Mouse (Mus musculus): ENCODE data around the gene Olfr1417. TPM values are rescaled to one million over a fixed set of nuclear protein-coding genes. Genes with fewer than 3 reads are reported as not detected.

The Olfr1417 gene
- polyA plus RNA-seq, 1 experiment from 2014 or later: 0.38 TPM

GRCm38 (mm10) chr19:11846333-11846732 is 7.3 kb upstream of the Olfr1417 start:
- H3K27me3 ChIP-seq (ENCODE audit: control insufficient read depth, insufficient read depth, low read depth, low read length): no peaks in the 10 kb centered on the region
- no peak for ATAC-seq
- no peak overlapping the region for H3K4me3 ChIP-seq (ENCODE audit: low read depth, low read length)
- no peaks in the 10 kb centered on the region for H3K4me1 ChIP-seq (ENCODE audit: control insufficient read depth, insufficient read depth, low read length)
- 89% methylated on average over 4 of the region's 4 CpGs for WGBS
- H3K4me2 ChIP-seq (ENCODE audit: low read length): no peak overlapping the region
- H3K27ac ChIP-seq (ENCODE audit: low read length): no peak overlapping the region
- no peaks in the 10 kb centered on the region for H3K9me3 ChIP-seq (replicated peaks; ENCODE audit: control insufficient read depth, low read length, poor library complexity, severe bottlenecking)
- no peaks in the 10 kb centered on the region for H3K36me3 ChIP-seq (ENCODE audit: control insufficient read depth, insufficient read depth, low read length)
- H3K9ac ChIP-seq (ENCODE audit: low read depth, low read length): no peak overlapping the region

GRCm38 (mm10) chr19:11823346-11824065 is 15.5 kb downstream of the Olfr1417 start:
- no peak for ATAC-seq
- no peak overlapping the region for H3K9ac ChIP-seq (ENCODE audit: low read depth, low read length)
- no peaks in the 10 kb centered on the region for H3K27me3 ChIP-seq (ENCODE audit: control insufficient read depth, insufficient read depth, low read depth, low read length)
- peaks cover 12% of the 10 kb centered on the region for H3K4me1 ChIP-seq (ENCODE audit: control insufficient read depth, insufficient read depth, low read length)
- no peak overlapping the region for H3K4me3 ChIP-seq (ENCODE audit: low read depth, low read length)
- H3K27ac ChIP-seq (ENCODE audit: low read length): no peak overlapping the region
- H3K36me3 ChIP-seq (ENCODE audit: control insufficient read depth, insufficient read depth, low read length): no peaks in the 10 kb centered on the region
- 33% methylated on average over 4 of the region's 4 CpGs for WGBS
- H3K4me2 ChIP-seq (ENCODE audit: low read length): no peak overlapping the region
- H3K9me3 ChIP-seq (replicated peaks; ENCODE audit: control insufficient read depth, low read length, poor library complexity, severe bottlenecking): no peaks in the 10 kb centered on the region

DNA sequence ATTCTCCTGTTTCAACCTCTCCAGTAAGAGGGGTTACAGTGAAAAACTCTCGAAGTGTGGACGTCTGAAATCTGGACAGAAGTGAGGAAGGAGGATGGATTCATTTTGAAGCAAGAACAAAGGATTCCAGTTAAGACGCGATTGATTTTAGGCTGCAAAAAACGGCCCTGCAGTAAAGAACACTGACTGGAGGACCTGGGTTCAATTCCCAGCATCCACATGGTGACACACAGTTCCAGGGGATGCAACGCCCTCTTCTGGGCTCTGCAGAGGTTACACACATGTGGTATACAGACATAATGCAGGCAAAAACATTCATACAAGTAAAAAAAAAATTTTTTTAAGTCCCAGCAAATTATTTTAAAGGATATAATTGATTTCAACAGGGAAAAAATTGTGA is 18.8 kb downstream of the Olfr1417 start:
- Histone ChIP-seq H3K4me1 (ENCODE audit: control insufficient read depth, insufficient read depth, low read length) (peaks cover 19% of the 10 kb centered on the region), H3K4me3 (ENCODE audit: low read depth, low read length) (peak overlapping the region; percentile 87), H3K36me3 (ENCODE audit: control insufficient read depth, insufficient read depth, low read length) (no peaks in the 10 kb centered on the region), H3K27ac (ENCODE audit: low read length) (no peak overlapping the region), H3K4me2 (ENCODE audit: low read length) (peak overlapping the region; percentile 93), H3K9ac (ENCODE audit: low read depth, low read length) (peak overlapping the region; percentile 95; the same call in 1 of the 2 replicates), H3K27me3 (ENCODE audit: control insufficient read depth, insufficient read depth, low read depth, low read length) (no peaks in the 10 kb centered on the region), H3K9me3 (replicated peaks; ENCODE audit: control insufficient read depth, low read length, poor library complexity, severe bottlenecking) (no peaks in the 10 kb centered on the region)
- ATAC-seq: 0 out of 2 replicates have a peak, but pooled peaks have one; percentile 12
- 35% methylated on average over 6 of the region's 6 CpGs for WGBS

DNA sequence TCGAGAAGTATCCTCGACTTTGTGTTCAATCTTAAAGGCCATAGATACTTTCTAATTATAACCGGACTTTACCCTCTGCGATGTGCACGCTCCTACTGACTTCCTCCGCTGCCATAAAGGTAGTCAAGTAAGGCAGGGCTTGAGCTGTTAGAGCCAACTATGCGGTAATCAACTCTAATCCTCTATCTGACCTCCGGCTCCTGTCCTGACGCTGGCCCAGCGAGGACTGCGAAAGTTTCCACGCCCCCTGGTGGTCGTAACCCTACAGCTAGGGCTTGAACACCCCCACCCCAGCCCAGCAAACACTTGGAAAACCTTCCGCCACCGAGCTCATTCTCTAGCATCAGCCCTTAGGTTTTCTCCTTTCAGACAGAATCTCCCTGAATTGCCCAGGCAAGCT is 19.2 kb downstream of the Olfr1417 start:
- no peaks in the 10 kb centered on the region for H3K9me3 ChIP-seq (replicated peaks; ENCODE audit: control insufficient read depth, low read length, poor library complexity, severe bottlenecking)

GRCm38 (mm10) chr19:11819143-11819700 is 19.8 kb downstream of the Olfr1417 start, which contains the start of gene Stx3:
TSS of gene Stx3 (minus strand) at chr19:11819403.
- H3K27ac ChIP-seq (ENCODE audit: low read length): peak within 1 kb of the TSS; percentile 68
- no peaks in the 10 kb centered on the region for H3K27me3 ChIP-seq (ENCODE audit: control insufficient read depth, insufficient read depth, low read depth, low read length)
- H3K9ac ChIP-seq (ENCODE audit: low read depth, low read length): peak within 1 kb of the TSS; percentile 95
- H3K4me1 ChIP-seq (ENCODE audit: control insufficient read depth, insufficient read depth, low read length): peaks cover 19% of the 10 kb centered on the region
- under 1% methylated on average over 20 of the region's 20 CpGs for WGBS
- H3K36me3 ChIP-seq (ENCODE audit: control insufficient read depth, insufficient read depth, low read length): no peaks in the 10 kb centered on the region
- no peaks in the 10 kb centered on the region for H3K9me3 ChIP-seq (replicated peaks; ENCODE audit: control insufficient read depth, low read length, poor library complexity, severe bottlenecking)
- peak within 1 kb of the TSS; percentile 87 for H3K4me3 ChIP-seq (ENCODE audit: low read depth, low read length)
- ATAC-seq: peak; percentile 18
- H3K4me2 ChIP-seq (ENCODE audit: low read length): peak within 1 kb of the TSS; percentile 93

More for the DNA sequence above, 19.2 kb downstream of the Olfr1417 start:
- WGBS: 0% methylated on average over 15 of the region's 15 CpGs
- Histone ChIP-seq H3K4me1 (ENCODE audit: control insufficient read depth, insufficient read depth, low read length) (peaks cover 19% of the 10 kb centered on the region), H3K4me2 (ENCODE audit: low read length) (peak overlapping the region; percentile 93), H3K36me3 (ENCODE audit: control insufficient read depth, insufficient read depth, low read length) (no peaks in the 10 kb centered on the region), H3K27me3 (ENCODE audit: control insufficient read depth, insufficient read depth, low read depth, low read length) (no peaks in the 10 kb centered on the region), H3K27ac (ENCODE audit: low read length) (no peak overlapping the region), H3K4me3 (ENCODE audit: low read depth, low read length) (peak overlapping the region; percentile 87), H3K9ac (ENCODE audit: low read depth, low read length) (peak overlapping the region; percentile 95; the same call in 1 of the 2 replicates)
- ATAC-seq: peak; percentile 60

DNA sequence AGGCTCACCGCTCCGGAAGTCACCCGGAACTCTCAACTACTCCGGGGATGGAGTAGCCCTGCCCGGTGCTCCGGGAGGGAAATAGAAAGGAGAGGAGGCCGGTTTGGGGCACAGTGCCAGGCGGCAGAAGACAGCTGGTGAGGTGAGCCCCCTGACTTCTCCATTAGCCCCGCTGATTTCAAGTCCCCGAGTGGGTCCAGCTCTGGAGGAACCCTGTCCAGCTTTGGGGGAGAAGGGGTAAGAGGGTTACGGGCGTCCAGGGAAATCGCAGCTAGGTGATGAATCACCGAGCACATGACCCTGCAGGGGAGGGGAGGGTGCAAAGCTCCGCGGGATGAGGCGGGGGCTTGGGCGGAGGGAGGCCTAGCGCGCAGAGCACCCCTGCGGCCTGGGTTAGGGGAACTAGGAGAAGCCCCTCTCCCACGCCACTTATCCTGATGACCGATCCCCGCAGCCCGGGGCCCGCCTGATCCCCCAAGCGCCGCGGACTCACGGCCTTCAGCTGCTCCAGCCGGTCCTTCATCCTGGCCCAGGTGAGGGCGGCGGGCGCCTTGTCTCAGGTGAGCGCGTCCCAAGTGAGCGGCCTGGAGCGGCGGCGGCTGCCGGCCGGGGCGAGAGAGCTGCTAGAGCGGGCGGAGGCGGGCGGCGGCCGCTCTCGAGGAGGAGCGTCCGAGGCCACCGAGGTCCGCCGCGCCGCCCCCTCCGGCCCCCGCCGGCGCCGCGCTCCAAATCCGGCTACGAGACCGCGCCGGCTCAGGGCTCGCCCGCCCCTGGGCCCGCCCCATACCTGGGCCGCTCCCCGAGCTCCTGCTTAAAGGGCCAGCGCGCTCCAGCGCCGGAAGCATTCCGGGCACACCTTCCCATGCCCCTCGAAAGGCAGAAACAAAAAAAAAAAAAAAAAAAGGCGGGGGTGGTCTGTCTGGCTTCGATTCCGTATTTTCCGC is 20.5 kb downstream of the Olfr1417 start:
- H3K4me2 ChIP-seq (ENCODE audit: low read length): peak overlapping the region; percentile 93
- no peaks in the 10 kb centered on the region for H3K9me3 ChIP-seq (replicated peaks; ENCODE audit: control insufficient read depth, low read length, poor library complexity, severe bottlenecking)
- peak; percentile 88 for ATAC-seq
- H3K4me1 ChIP-seq (ENCODE audit: control insufficient read depth, insufficient read depth, low read length): peaks cover 19% of the 10 kb centered on the region
- no peaks in the 10 kb centered on the region for H3K36me3 ChIP-seq (ENCODE audit: control insufficient read depth, insufficient read depth, low read length)
- H3K27me3 ChIP-seq (ENCODE audit: control insufficient read depth, insufficient read depth, low read depth, low read length): no peaks in the 10 kb centered on the region
- WGBS: under 1% methylated on average over 73 of the region's 83 CpGs
- H3K27ac ChIP-seq (ENCODE audit: low read length): peak overlapping the region; percentile 68
- H3K9ac ChIP-seq (ENCODE audit: low read depth, low read length): peak overlapping the region; percentile 95
- H3K4me3 ChIP-seq (ENCODE audit: low read depth, low read length): peak overlapping the region; percentile 87

DNA sequence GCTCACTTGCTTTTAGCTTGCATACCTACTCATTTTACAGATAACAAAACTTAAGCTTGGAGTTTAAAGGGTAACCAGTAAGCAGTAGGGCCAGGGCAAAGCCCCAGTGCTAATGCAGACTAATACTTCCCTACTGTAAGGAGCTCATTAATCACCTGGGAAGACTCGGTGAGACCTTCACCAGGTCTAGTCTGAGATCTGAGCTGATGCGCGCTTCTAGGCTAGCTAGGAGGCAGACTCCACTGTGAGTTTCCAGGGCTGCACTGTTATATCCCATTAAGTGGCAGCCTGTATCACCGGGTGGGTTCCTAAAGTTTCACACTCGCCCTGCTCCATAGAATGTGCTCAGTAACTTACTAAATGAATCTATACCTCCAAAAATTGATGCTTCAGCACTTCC is 21.4 kb downstream of the Olfr1417 start:
- no peak overlapping the region; the same call in 1 of the 2 replicates for H3K9ac ChIP-seq (ENCODE audit: low read depth, low read length)
- peaks cover 19% of the 10 kb centered on the region for H3K4me1 ChIP-seq (ENCODE audit: control insufficient read depth, insufficient read depth, low read length)
- H3K27ac ChIP-seq (ENCODE audit: low read length): no peak overlapping the region
- peak overlapping the region; percentile 87 for H3K4me3 ChIP-seq (ENCODE audit: low read depth, low read length)
- no peaks in the 10 kb centered on the region for H3K36me3 ChIP-seq (ENCODE audit: control insufficient read depth, insufficient read depth, low read length)
- WGBS: 13% methylated on average over 5 of the region's 5 CpGs
- H3K9me3 ChIP-seq (replicated peaks; ENCODE audit: control insufficient read depth, low read length, poor library complexity, severe bottlenecking): no peaks in the 10 kb centered on the region
- H3K27me3 ChIP-seq (ENCODE audit: control insufficient read depth, insufficient read depth, low read depth, low read length): no peaks in the 10 kb centered on the region
- H3K4me2 ChIP-seq (ENCODE audit: low read length): peak overlapping the region; percentile 93
- no peak for ATAC-seq

GRCm38 (mm10) chr19:11816706-11817105 is 22.3 kb downstream of the Olfr1417 start:
- Histone ChIP-seq H3K27me3 (ENCODE audit: control insufficient read depth, insufficient read depth, low read depth, low read length) (no peaks in the 10 kb centered on the region), H3K4me2 (ENCODE audit: low read length) (peak overlapping the region; percentile 93; the same call in 1 of the 2 replicates), H3K4me1 (ENCODE audit: control insufficient read depth, insufficient read depth, low read length) (peaks cover 24% of the 10 kb centered on the region), H3K9ac (ENCODE audit: low read depth, low read length) (no peak overlapping the region), H3K36me3 (ENCODE audit: control insufficient read depth, insufficient read depth, low read length) (no peaks in the 10 kb centered on the region), H3K9me3 (replicated peaks; ENCODE audit: control insufficient read depth, low read length, poor library complexity, severe bottlenecking) (no peaks in the 10 kb centered on the region), H3K27ac (ENCODE audit: low read length) (no peak overlapping the region), H3K4me3 (ENCODE audit: low read depth, low read length) (no peak overlapping the region)
- ATAC-seq: no peak
- 44% methylated on average over 6 of the region's 6 CpGs for WGBS
